In genomic region chr10:46299521-46299920, GRCm38 (mm10) we compare ENCODE assay signal across 12 mouse cellular contexts.
"Had no signal": no experiment of that assay in that cellular context is flagged by ENCODE, and none has a peak within 500 bp of the region (broad histone marks: within the 10 kb centered on the region; RNA-seq: fewer than 3 reads in every experiment).

No protein-coding gene starts in this region.

- H3K36me3 ChIP-seq: limb, embryonic 10.5 days; liver, embryonic 15.5 days had no signal

- DNase-seq: kidney, adult 8-10 months; kidney, postnatal 10 days; lung, adult 2 months; lung, postnatal 36 days; midbrain, embryonic 14.5 days; thymus, postnatal 4 days had no signal

- ATAC-seq: lung, postnatal 0 days had no signal

- H3K27ac ChIP-seq: left cerebral cortex, adult 2 months; limb, embryonic 10.5 days; liver, embryonic 15.5 days; stomach, postnatal 0 days had no signal

- H3K9me3 ChIP-seq: limb, embryonic 10.5 days; liver, embryonic 15.5 days had no signal

- H3K9ac ChIP-seq: liver, embryonic 15.5 days had no signal

- H3K27me3 ChIP-seq: liver, embryonic 15.5 days had no signal

- H3K4me2 ChIP-seq: liver, embryonic 11.5 days; liver, embryonic 15.5 days had no signal

- H3K4me3 ChIP-seq: left cerebral cortex, adult 2 months; limb, embryonic 10.5 days; liver, embryonic 15.5 days had no signal

- H3K4me1 ChIP-seq: limb, embryonic 10.5 days; liver, embryonic 15.5 days had no signal
